Mouse (Mus musculus): Measurements from ENCODE around the gene Cd79a. TPM values are rescaled to one million over a fixed set of nuclear protein-coding genes. Genes with fewer than 3 reads are reported as not detected.

The Cd79a gene
- not detected in 2 replicates for total RNA-seq (2014; fragmentation: Nextera tagmentation)
- total RNA-seq (2017) = not detected in 2 replicates

GRCm38 (mm10) chr7:24897224-24897623 lies at the start of gene Cd79a:
Cd79a (plus strand) TSS chr7:24897381.
- ATAC-seq (replicated peaks; ENCODE audit: poor library complexity, severe bottlenecking) = peak; percentile 8; the same call in 1 of the 2 replicates

GRCm38 (mm10) chr7:24850162-24850561 lies 47.0 kb upstream of the Cd79a start:
- no peak for ATAC-seq (replicated peaks; ENCODE audit: poor library complexity, severe bottlenecking)

DNA sequence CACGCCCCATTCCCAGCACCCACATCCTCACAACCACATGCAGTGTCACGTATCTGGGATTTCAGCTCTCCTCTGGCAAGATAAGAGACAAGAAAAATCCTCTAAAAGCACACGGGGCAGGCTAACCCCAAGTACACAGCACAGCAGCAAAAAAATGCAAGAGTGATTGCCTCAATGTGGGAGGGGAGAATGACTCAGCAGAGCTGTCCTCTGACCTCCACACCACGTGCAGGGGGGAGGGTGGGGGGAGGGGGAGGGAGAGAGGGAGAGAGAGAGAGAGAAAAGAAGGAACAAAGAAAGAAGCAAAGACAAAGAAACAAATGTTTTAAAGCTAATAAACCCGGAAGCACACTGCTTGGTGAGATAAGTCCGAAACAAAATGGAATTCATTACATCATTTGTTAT lies 46.3 kb upstream of the Cd79a start:
- peak; percentile 75 for ATAC-seq (replicated peaks; ENCODE audit: poor library complexity, severe bottlenecking)

DNA sequence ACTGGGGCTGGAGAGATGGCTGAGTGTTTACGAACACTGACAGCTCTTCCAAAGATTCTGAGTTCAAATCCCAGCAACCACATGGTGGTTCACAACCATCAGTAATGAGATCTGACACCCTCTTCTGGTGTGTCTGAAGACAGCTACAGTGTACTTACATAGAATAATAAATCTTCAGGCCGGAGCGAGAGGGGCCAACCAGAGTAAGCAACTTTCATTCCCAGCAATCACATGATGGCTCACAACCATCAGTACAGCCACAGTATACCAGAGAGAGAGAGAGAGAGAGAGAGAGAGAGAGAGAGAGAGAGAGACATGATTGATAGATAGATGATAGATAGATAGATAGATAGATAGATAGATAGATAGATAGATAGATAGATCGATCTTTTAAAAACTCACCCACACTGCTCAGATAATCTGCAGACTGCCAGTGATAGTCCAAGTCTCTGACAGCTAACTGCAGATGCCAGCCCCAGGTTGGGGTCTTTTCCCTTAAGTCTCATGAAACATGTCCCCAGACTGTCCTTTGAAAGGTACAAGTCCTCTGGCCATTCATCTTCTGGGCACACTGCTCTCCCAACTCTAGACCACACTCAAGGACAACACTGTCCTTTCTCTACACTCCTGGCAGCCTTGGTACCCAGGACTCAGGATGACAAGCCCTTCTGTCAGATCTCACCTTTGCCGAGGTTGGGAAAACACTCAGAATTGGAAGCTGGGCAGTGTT lies 45.4 kb upstream of the Cd79a start:
- no peak for ATAC-seq (replicated peaks; ENCODE audit: poor library complexity, severe bottlenecking)

DNA sequence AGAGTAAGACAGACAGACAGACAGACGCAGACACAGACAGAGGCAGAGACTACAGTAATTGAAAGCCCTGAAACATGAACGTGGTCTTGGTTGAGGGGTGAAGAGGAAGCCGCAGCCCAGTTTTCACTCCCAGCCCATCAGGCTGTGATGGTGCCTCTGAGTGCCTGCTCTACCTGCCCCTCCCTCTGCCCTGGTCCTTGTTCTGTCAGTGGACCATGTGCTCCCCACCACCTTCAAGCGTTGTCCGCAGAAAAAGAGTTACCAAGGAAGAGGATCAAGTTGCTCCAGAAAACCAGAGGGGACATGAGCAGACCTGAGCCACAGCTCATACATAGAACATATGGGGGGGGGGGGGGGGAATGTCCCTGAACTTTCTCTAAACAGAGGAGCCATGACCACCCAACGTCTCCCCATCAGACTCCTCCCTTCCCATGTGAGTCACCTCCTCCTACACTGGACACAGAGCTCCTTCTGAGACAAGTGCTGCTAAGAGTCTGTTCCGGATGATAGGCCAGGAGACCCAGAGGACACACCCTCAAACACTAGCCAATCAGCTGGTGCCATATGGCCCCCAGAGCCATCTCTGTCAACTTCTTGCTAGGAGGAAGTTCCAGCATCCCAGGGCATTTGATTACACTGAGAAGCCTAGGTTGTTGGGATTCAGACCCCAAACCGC lies 44.5 kb upstream of the Cd79a start:
- ATAC-seq (replicated peaks; ENCODE audit: poor library complexity, severe bottlenecking) = peak; percentile 81

- no peak for ATAC-seq (replicated peaks; ENCODE audit: poor library complexity, severe bottlenecking)
Measured at GRCm38 (mm10) chr7:24853233-24853563, 44.0 kb upstream of the Cd79a start.

DNA sequence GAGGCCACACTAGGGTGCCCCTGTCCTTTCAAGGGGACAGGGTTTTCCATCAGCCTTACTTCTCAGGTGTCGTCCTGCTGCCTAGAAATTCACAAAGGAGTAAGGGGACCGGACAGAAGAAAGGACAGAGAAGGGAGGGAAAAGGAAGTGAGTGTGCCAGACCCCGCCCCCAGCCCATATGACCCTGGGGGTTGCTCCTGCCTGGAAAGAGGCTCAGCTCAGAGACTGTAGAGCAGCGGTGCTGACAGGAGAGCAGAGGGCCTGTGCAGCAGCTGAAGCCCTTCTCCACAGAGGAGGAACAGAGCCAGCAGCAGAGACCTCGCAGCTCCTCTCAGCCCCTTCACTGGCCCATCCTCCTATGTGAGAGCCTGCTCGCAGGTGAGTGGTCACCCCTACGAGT lies 43.5 kb upstream of the Cd79a start:
- 0 out of 2 replicates have a peak, but pooled peaks have one; percentile 13 for ATAC-seq (replicated peaks; ENCODE audit: poor library complexity, severe bottlenecking)

GRCm38 (mm10) chr7:24856460-24857120 lies 40.6 kb upstream of the Cd79a start:
- ATAC-seq (replicated peaks; ENCODE audit: poor library complexity, severe bottlenecking) = peak; percentile 64

- ATAC-seq (replicated peaks; ENCODE audit: poor library complexity, severe bottlenecking) = no peak
Measured at GRCm38 (mm10) chr7:24859234-24859633, 37.9 kb upstream of the Cd79a start.

GRCm38 (mm10) chr7:24861913-24862312 lies 35.3 kb upstream of the Cd79a start, which contains the start of gene Gm9844:
Gm9844 (plus strand) TSS chr7:24862213.
- no peak for ATAC-seq (replicated peaks; ENCODE audit: poor library complexity, severe bottlenecking)

GRCm38 (mm10) chr7:24862853-24863252 lies 34.3 kb upstream of the Cd79a start:
- peak; percentile 14; the same call in 1 of the 2 replicates for ATAC-seq (replicated peaks; ENCODE audit: poor library complexity, severe bottlenecking)

- ATAC-seq (replicated peaks; ENCODE audit: poor library complexity, severe bottlenecking) = no peak; the same call in 1 of the 2 replicates
Measured at GRCm38 (mm10) chr7:24864156-24864555, 33.0 kb upstream of the Cd79a start.

- ATAC-seq (replicated peaks; ENCODE audit: poor library complexity, severe bottlenecking) = peak; percentile 38; the same call in 1 of the 2 replicates
Measured at GRCm38 (mm10) chr7:24869080-24869479, 28.1 kb upstream of the Cd79a start.

DNA sequence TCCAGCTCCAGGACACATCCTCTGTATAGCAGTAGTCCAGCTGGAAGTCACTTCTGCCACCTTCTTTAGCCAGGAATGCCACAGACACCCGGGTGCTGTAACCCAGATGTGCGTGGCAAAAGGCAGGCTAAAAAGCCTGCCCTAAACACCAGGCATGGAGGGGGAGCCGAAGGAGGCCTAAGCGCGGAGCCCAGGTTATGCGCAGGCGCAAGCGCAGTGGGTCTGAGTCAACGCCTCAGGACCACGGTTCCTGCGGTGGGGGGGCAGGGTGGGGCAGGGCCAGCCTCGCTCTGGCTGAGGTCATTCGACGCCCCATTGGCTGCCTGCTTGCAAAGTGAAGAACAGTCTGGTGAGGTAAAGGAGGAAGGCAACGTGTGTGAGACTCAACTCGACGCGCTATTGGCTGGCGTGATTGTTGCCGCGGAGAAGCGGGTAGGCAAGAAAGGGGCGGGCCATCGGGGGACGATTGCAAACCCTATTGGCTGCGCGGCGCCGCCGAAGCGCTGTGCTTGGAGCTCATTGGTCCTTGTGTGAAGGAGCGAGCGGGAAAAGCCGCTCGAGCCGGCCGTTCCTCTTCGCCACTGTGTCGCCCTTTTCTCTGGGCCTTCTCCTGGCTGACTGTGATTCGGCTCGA lies 27.5 kb upstream of the Cd79a start, which contains the start of the genes Lypd4 and Dmrtc2:
Lypd4 (minus strand) TSS at position 410 of the 634 bp plus-strand sequence.
Dmrtc2 (plus strand) TSS at position 526 of the 634 bp plus-strand sequence.
- ATAC-seq (replicated peaks; ENCODE audit: poor library complexity, severe bottlenecking) = peak; percentile 11; the same call in 1 of the 2 replicates

GRCm38 (mm10) chr7:24877588-24877987 lies 19.6 kb upstream of the Cd79a start:
- ATAC-seq (replicated peaks; ENCODE audit: poor library complexity, severe bottlenecking) = peak; percentile 24; the same call in 1 of the 2 replicates

DNA sequence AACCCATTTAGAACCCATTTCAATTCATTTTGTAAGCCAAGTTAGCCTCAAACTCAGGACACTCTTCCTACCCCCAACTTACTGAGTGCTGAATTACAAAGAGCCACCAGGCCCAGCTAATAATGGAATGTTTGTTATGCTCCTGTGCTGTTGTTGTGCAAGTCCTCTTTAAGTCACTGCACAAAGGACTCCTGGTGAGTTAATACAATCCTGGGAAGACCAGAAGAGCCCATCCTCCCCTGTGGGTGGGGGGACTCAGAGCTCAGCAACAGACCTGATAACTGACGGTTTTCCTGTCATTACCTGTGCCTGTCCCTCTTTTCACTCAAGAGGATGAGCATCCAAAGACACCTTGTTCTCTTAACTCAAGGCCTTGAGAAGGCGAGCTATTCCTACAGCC lies 17.6 kb upstream of the Cd79a start:
- no peak for ATAC-seq (replicated peaks; ENCODE audit: poor library complexity, severe bottlenecking)

DNA sequence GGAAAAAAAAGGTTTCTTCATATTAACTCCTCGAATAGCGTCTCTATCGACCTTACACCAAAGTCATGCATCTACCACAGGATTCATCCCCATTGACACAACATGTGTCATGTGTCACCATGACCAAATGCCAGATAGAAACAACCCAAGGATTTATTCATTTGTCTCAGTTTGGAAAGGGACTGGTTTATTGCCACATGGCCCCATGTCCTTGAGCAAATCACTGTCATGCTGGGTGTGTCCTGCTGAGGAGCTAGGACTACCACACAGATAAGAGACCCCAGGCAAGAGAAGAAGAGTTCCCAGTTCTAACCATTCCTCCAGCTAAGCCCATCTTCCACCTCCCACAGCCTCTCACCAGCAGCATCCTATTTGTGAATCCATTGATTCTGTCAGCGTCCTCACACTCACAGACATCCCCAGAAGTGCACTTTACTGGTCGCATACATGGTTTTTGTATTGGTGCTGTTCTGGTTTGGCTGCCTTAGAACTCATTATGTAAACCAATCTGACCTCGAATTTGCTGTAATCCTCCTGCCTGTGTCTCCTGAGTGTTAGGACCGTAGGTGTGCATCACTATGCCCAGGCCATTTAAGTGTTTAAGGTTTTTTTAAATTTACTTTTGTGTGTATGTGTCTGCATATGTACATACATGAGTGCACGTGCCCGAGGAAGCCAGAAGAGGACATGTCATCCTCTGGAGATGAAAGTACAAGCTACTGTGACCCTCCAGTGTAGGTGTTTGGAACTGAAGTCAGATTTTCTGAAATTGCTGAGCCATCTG lies 14.6 kb upstream of the Cd79a start:
- ATAC-seq (replicated peaks; ENCODE audit: poor library complexity, severe bottlenecking) = no peak

DNA sequence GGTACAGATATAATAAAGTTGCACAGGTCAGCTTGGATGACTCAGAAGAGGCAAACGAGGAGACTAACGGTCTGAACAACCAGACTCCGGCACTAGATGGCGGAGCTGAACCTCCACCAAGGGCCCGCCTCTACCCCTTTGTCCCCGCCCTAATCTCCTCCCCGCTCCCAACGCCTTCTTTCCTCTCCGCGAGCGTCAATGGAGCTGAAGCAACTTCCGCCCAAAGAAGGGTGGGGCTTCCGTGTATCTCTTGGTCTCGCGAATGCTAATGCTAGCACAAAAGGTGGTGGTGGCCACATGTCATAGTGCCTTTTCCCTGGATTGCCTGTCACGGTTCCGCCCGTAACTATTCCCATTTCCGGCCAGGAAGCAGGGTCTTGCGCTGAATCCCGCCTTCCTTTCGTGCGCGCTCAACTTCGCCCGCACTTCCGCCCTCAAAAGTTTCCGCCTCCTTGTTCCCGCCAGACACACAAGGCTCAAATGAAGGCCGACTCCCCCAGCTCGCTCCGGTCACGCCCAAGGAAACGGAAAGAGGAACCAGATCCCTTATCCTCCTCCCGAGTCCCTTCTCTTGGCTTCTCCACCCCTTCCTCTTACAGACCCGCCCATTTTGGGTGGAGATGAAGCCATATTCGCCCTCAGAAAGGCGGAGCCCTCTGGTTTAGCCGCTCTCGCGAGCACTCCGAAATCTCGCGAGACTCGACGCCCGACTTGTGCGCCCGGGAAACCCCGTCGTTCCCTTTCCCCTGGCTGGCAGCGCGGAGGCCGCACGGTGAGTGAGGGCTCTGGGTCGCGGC lies 13.1 kb upstream of the Cd79a start, which contains the start of gene Rps19:
Rps19 (plus strand) TSS at position 476 of the 797 bp plus-strand sequence.
- ATAC-seq (replicated peaks; ENCODE audit: poor library complexity, severe bottlenecking) = peak; percentile 87
